Mouse (Mus musculus) erythroblast, embryonic 14.5 days (primary cell): ENCODE measurements at regions not wholly inside any gene's neighbourhood (a gene's known extent, or its start where the extent isn't known, plus 50 kb on each side); places are given as distances from the start of the nearest gene placed in this dataset.

Experiments
- GATA1 ChIP-seq: IDR thresholded peaks from 2 replicates; pipeline ENCODE4 v1.6.1; 2012; ENCODE audit warnings: low read length, inconsistent platforms, mixed read lengths
- TAL1 ChIP-seq: IDR thresholded peaks from 3 replicates; pipeline ENCODE4 v1.6.1; 2012; ENCODE audit warnings: low read length, inconsistent platforms, mixed read lengths

GRCm38 (mm10) chr19:35244188-35244587, 322.0 kb downstream of the Kif20b start:
- TF ChIP-seq TAL1 (no peak), GATA1 (no peak)
